Mouse (Mus musculus): ENCODE results near the gene Stag2.

Gene Stag2

DNA sequence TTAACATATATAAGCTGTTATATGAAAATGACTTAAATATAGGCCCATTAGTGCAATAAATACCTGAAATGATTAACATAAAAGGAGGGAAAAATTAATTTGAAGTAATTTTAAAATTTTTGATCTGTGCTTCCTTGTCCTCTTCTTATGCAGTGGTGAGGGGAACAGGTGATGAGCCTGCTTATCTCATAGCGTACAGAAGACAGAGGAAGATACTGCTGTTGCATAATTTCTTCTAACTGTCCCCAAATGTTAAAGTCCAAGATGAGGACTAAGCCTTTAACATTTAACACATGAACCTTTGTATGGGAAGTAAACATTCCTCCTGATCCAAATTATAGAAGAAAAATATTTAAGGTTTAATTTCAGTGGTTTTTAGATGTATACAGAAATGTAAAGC is 66.6 kb downstream of the Stag2 start:
- no peak for DNase-seq (ENCODE audit: low spot score)

DNA sequence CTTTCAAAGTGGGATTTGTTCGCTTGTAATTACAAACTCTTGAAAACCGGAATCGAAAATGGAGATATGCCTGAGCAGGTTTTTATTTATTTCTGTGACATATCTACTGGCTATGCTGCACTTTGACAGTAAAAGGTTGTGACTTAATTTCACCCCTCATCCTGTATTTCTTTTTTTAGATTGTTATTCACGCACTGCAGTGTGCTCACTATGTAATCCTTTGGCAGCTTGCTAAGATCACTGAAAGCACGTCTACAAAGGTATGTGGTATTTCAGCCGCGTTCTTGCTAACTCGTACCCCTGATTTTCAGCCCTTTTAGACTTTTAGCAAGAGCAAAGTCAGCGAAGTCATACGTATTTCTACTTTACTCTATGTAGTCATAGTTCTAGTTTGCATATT is 101.2 kb downstream of the Stag2 start:
- no peak for DNase-seq (ENCODE audit: low spot score)

DNA sequence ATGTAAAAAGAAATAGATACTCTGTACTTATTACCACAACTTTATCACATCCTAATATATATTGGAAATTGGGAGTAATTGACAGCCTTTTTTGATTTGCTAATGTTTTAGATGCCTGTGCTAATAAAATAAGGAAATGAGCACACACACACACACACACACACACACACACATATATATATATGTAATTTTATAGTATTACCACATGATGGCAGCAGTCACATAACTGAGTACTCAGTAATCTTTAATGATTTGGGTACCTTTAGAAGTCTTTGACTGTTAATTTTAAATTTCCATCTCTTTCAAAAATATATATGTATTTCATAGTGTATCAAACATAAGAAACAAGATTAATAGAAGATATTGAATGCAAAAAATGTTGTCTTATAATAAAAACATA is 123.6 kb downstream of the Stag2 start:
- no peak for DNase-seq (ENCODE audit: low spot score)

DNA sequence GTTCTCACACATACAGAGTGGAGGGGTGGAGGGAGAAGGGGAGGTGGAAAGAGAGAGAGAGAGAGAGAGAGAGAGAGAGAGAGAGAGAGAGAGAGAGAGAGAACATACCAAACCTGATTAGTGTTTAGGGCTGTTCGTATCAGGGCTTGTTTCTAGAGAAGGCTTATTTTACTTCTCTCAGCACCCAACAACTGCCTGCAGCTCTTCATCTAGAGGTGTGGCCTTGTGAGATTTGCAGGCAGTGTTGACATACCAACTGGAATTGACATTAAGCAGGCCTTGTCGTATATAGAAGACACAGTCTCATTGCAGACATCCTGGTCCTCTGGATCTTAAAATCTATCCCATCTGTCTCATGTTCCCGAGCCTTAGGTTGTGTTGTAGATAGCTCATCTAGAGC is 141.1 kb downstream of the Stag2 start:
- DNase-seq (ENCODE audit: low spot score), result no peak

DNA sequence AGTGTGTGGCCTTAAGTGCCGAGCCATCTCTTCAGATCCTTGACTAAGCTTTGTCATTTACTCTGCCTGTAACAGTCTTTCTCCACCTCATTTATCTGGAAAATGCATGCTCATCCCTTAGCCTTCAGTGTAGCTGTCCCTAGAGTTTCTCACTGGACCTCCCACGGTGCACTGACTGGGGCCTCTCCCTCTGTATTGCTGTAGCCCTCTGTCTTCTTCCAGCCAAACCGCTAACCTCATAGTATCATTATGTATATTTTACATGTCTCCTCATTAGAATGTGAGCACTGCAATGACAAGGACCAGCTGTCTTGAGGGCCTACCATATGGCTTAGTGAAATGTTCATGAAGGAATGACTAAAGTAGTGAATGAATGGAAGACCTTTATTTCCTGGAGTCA is 166.1 kb downstream of the Stag2 start:
- DNase-seq (ENCODE audit: low spot score), result no peak

DNA sequence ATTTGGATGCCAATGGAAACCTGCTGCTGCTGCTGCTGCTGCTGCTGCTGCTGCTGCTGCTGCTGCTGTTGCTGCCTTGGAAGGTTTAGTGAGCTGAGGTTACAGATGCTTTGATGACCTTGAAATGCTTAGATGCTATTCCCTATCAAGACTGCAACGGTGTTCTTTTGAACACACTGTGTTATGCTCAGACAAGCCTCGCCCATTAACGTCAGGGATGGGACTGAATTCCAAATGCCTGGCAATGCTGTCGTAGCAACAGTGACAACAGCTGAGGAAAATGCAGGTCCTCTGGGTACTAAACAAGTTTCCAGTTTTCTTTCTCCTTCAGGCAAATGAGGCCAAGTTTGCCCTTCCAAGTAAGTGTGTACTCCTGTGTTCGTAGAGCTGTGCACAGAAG is 171.3 kb downstream of the Stag2 start:
- DNase-seq (ENCODE audit: low spot score), result peak; percentile 10

DNA sequence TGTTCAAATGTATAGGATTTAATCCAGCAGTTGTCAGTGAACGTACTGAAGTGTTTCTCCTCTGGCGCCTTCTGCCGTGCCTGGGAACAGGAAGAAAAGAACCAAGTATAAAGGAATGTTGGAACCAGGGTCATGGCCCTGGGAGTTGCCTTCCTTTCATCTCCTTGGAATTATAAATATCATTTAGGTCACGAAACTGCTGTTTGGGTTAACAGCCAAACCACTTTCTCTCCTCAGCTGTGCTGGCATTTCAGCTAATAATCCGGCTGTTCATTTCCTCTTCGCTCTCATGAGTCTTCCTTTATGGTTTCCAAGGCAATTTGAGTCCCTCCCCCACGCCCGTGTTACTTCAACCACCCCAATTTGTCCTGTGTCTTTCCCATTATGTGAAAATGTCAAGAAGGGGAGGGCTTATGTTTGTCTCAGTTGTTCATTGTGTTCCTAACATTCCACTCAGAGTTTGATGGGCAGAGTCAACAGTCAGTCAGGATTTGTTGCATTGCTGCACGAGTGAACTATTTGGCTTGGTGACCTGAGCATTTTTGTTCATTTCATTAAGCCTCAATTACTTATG is 172.2 kb downstream of the Stag2 start:
- peak; percentile 10 for DNase-seq (ENCODE audit: low spot score)

DNA sequence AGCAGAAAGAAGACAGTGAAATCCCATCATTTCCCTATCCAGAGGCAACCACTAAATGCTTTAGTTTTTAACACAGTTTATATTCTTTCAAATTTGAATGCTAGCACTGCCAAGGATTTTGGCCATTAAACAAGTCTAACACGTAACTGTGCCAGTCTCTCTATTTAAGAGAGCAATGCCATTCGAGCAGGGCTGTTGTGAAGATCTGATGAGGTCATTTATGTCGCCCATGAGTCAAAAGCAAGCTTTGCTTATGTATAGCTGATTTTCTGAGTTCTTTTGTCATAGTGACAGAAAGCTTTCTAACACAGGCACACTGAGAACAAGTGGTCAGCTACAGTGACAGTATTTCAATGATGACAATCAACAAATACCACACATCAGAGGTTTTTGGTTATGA is 175.7 kb downstream of the Stag2 start:
- no peak for DNase-seq (ENCODE audit: low spot score)

All from lung, postnatal 25 days (tissue).